Mouse (Mus musculus): ENCODE measurements around the gene Mccc2. TPM values are rescaled to one million over a fixed set of nuclear protein-coding genes. Genes with fewer than 3 reads are reported as not detected.

Gene Mccc2
- total RNA-seq, 2 experiments from 2014 or later: 30.4 to 42.8 TPM

DNA sequence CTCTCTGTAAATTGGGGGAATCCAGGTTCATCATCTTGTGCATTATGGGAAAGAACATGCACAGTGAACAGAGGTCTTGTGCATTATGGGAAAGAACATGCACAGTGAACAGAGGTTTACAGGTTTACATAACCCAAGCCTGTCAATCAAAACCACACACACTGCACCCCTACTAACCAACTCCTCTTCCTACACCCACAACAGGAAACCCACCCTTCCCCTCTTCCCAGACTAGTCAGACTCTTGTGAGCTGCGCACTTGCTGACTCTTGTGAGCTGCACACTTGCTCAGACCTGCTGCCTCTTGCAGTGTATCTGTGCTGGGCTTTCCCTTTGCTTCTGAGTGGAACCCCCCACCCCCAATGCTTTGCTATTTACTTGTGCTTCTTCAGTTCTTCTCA lies 83.0 kb downstream of the Mccc2 start:
- no peak for TF ChIP-seq CTCF (IDR thresholded peaks at IDR 0.05)
- intact Hi-C loops (cut with DNase I): no loop called here

GRCm38 (mm10) chr13:99931502-99931901 lies 83.9 kb downstream of the Mccc2 start:
- intact Hi-C loops (cut with DNase I): no loop called here
- Histone ChIP-seq H3K27ac (no peak overlapping the region), H3K4me3 (no peak overlapping the region)
- DNase-seq: no peak
- TF ChIP-seq CTCF (IDR thresholded peaks at IDR 0.05): no peak

More for the DNA sequence above, 83.0 kb downstream of the Mccc2 start:
- H3K27ac ChIP-seq: no peak overlapping the region
- no peak overlapping the region for H3K4me3 ChIP-seq
- DNase-seq: no peak

- H3K4me3 ChIP-seq: no peak overlapping the region
- intact Hi-C loops (cut with DNase I): no loop called here
- no peak for TF ChIP-seq CTCF (IDR thresholded peaks at IDR 0.05)
Measured at GRCm38 (mm10) chr13:99926249-99926648, 89.2 kb downstream of the Mccc2 start.

GRCm38 (mm10) chr13:99915632-99916031 lies 99.8 kb downstream of the Mccc2 start:
- no peak overlapping the region for H3K4me3 ChIP-seq
- TF ChIP-seq CTCF (IDR thresholded peaks at IDR 0.05): no peak
- H3K27ac ChIP-seq: no peak overlapping the region
- DNase-seq: no peak
- intact Hi-C loops (cut with DNase I): no loop called here

More at GRCm38 (mm10) chr13:99926249-99926648, 89.2 kb downstream of the Mccc2 start:
- no peak for DNase-seq
- no peak overlapping the region for H3K27ac ChIP-seq

DNA sequence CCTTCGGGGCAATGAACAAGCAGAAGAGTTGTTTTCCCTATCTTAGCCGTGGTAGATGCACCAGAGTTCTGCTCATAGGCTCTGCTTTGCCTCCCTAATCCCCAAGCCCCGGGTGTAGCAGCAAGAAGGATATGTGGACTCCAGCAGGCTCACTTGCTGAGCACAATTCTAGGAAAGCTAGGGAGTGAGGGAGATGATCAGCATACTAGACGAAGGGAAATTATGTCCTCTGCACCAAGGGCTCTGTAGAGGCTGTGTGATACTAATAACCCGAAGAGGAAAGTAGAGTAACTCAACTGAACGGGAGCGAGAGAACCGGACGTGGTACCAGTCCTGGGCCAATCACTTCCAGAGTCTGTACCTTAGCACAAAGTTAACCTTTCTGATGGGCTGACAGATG lies 114.5 kb downstream of the Mccc2 start, which contains the start of gene Cartpt:
Gene Cartpt (minus strand): TSS at position 127 of the 400 bp plus-strand sequence.
- H3K27ac ChIP-seq: no peak within 1 kb of the TSS
- TF ChIP-seq CTCF (IDR thresholded peaks at IDR 0.05): no peak
- H3K4me3 ChIP-seq: no peak within 1 kb of the TSS
- DNase-seq: no peak
- intact Hi-C loops (cut with DNase I): no loop called here

GRCm38 (mm10) chr13:99900557-99900892 lies 114.9 kb downstream of the Mccc2 start:
- no peak overlapping the region for H3K27ac ChIP-seq
- intact Hi-C loops (cut with DNase I): no loop called here
- DNase-seq: peak; percentile 41
- no peak for TF ChIP-seq CTCF (IDR thresholded peaks at IDR 0.05)
- no peak overlapping the region for H3K4me3 ChIP-seq

DNA sequence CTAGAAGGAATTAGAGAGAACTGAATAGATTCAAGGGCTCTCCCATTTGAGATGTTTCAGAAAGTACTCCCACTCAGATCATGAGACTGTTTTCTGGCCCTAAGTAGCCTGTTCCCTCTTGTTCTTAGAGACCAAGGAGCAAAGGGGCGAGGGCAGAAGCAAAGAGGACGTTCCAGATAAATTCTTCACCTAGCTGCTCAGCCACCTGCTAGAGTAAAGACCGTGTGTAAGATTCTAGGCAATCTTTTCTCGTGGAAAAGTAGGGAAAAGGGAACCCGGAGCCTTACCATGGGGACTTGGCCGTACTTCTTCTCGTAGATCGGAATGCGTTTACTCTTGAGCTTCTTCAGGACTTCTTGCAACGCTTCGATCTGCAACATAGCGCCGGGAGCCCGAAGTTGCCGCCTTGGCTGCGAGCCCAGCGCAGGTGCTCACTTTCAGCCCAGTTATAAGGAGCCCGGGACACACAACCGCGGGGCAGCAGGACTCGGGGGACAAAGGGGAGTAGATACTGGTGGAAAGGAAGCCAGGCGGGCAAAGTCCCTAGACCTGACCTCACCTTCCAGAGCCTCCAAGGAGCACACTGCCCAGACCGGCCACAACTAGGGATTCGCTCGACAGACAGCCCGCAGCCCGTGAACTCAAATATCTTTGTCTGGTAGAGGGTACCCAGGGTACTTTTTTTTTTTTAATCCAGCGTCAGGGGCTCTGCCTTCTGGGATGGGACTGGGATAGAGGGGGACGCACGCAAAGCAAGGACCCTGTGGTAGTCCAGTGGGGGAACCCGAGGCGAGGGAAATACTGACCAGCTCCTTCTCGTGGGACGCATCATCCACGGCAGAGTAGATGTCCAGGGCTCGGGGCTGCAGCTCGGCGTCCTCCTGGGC lies 115.5 kb downstream of the Mccc2 start:
- no peak for TF ChIP-seq CTCF (IDR thresholded peaks at IDR 0.05)
- no peak for DNase-seq
- intact Hi-C loops (cut with DNase I): no loop called here
- Histone ChIP-seq H3K4me3 (no peak overlapping the region), H3K27ac (no peak overlapping the region)

GRCm38 (mm10) chr13:99898816-99899215 lies 116.6 kb downstream of the Mccc2 start:
- no peak for DNase-seq
- H3K27ac ChIP-seq: no peak overlapping the region
- intact Hi-C loops (cut with DNase I): no loop called here
- no peak overlapping the region for H3K4me3 ChIP-seq
- TF ChIP-seq CTCF (IDR thresholded peaks at IDR 0.05): no peak

Other genes with a start within 250 kb of the Mccc2 start
- gene Cartpt, start 114.5 kb downstream of the Mccc2 start, total RNA-seq (2021): not detected
- gene Bdp1, start 88.4 kb upstream of the Mccc2 start, total RNA-seq (2021): 10 to 100 TPM; 16.4 to 20.0 TPM
- 1 to 10 TPM; 7.6 to 8.7 TPM for gene Serf1, start 92.4 kb upstream of the Mccc2 start, total RNA-seq (2021)
- 10 to 100 TPM; 13.1 to 15.6 TPM for gene Smn1, start 109.2 kb upstream of the Mccc2 start, total RNA-seq (2021)
- under 1 TPM; 0.10 to 0.17 TPM for gene Naip2, start 186.5 kb upstream of the Mccc2 start, total RNA-seq (2021)
- under 1 TPM in 1 of 2 experiments, not detected in 1; 0.06 TPM for gene Naip5, start 230.7 kb upstream of the Mccc2 start, total RNA-seq (2021)

Data from gastrocnemius, adult 2 months (tissue).